Comparison of ENCODE assay signal across 9 mouse cellular contexts in genomic region chr15:37120381-37120780, GRCm38 (mm10).
DNase-seq lines count a peak whose midpoint lies in the region; ATAC-seq and TF ChIP-seq lines count a peak whose summit lies in the region.
"Had no signal": no experiment of that assay in that cellular context is flagged by ENCODE, and none has a peak within 500 bp of the region (broad histone marks: within the 10 kb centered on the region; RNA-seq: fewer than 3 reads in every experiment).

No protein-coding gene starts in this region.

- H3K4me1 ChIP-seq in embryonic facial prominence, embryonic 10.5 days: no peaks in the 10 kb centered on the region; the same call in 1 of the 2 replicates
- no peaks in the 10 kb centered on the region for H3K4me1 ChIP-seq in heart, postnatal 0 days (ENCODE audit: control insufficient read depth, insufficient read depth)
- H3K4me1 ChIP-seq in lung, postnatal 0 days (ENCODE audit: insufficient read depth, low read depth, low read length): no peaks in the 10 kb centered on the region
- H3K4me1 ChIP-seq: heart, embryonic 15.5 days had no signal

- H3K4me3 ChIP-seq in embryonic facial prominence, embryonic 10.5 days: no peak overlapping the region
- H3K4me3 ChIP-seq in heart, postnatal 0 days (ENCODE audit: low read depth, low read length): no peak overlapping the region
- H3K4me3 ChIP-seq in lung, postnatal 0 days (ENCODE audit: low read depth, low read length): no peak overlapping the region
- H3K4me3 ChIP-seq: heart, embryonic 15.5 days had no signal

- ATAC-seq in CD4-positive, CD25-positive, alpha-beta regulatory T cell, adult 4 months: peak; percentile 67
- ATAC-seq in heart, postnatal 0 days (ENCODE audit: insufficient read depth, low read depth): peak; percentile 33; the same call in 1 of the 2 replicates
- peak; percentile 93 for ATAC-seq in lung, postnatal 0 days

- no peaks in the 10 kb centered on the region for H3K9me3 ChIP-seq in embryonic facial prominence, embryonic 10.5 days
- H3K9me3 ChIP-seq in heart, postnatal 0 days (replicated peaks; ENCODE audit: control insufficient read depth, low read length): no peaks in the 10 kb centered on the region
- no peaks in the 10 kb centered on the region for H3K9me3 ChIP-seq in lung, postnatal 0 days (ENCODE audit: low read length)
- H3K9me3 ChIP-seq: heart, embryonic 15.5 days had no signal

- H3K4me2 ChIP-seq in heart, postnatal 0 days (ENCODE audit: low read depth, low read length): no peak overlapping the region
- no peak overlapping the region for H3K4me2 ChIP-seq in lung, postnatal 0 days (replicated peaks; ENCODE audit: low read depth, low read length)
- H3K4me2 ChIP-seq: heart, embryonic 15.5 days had no signal

- TF ChIP-seq EP300 in heart, postnatal 0 days (IDR thresholded peaks at IDR 0.05; ENCODE audit: low read depth): no peak
- TF ChIP-seq EP300 in lung, postnatal 0 days (IDR thresholded peaks at IDR 0.05): peak; percentile 80

- WGBS in embryonic facial prominence, embryonic 10.5 days: 19% methylated on average over 6 of the region's 6 CpGs
- 20% methylated on average over 6 of the region's 6 CpGs for WGBS in heart, postnatal 0 days
- WGBS in lung, postnatal 0 days: 12% methylated on average over 6 of the region's 6 CpGs

- no peaks in the 10 kb centered on the region for H3K27me3 ChIP-seq in embryonic facial prominence, embryonic 10.5 days (replicated peaks; ENCODE audit: low read depth, poor library complexity, severe bottlenecking)
- no peaks in the 10 kb centered on the region for H3K27me3 ChIP-seq in heart, postnatal 0 days (ENCODE audit: control insufficient read depth, insufficient read depth, low read length)
- H3K27me3 ChIP-seq in lung, postnatal 0 days (replicated peaks; ENCODE audit: insufficient read depth, low read length): no peaks in the 10 kb centered on the region
- H3K27me3 ChIP-seq: heart, embryonic 15.5 days had no signal

- H3K27ac ChIP-seq in embryonic facial prominence, embryonic 10.5 days (replicated peaks): no peak overlapping the region
- H3K27ac ChIP-seq in heart, postnatal 0 days (ENCODE audit: low read depth): no peak overlapping the region
- no peak overlapping the region for H3K27ac ChIP-seq in lung, postnatal 0 days (ENCODE audit: low read length)
- H3K27ac ChIP-seq: heart, embryonic 15.5 days had no signal

- no peak overlapping the region for H3K9ac ChIP-seq in heart, postnatal 0 days (replicated peaks; ENCODE audit: low read depth, low read length)
- no peak overlapping the region for H3K9ac ChIP-seq in lung, postnatal 0 days (replicated peaks; ENCODE audit: low read depth)
- H3K9ac ChIP-seq: heart, embryonic 15.5 days had no signal

- TF ChIP-seq CTCF in heart, postnatal 0 days (IDR thresholded peaks at IDR 0.05; ENCODE audit: low read depth): peak; percentile 89
- peak; percentile 99 for TF ChIP-seq CTCF in lung, postnatal 0 days (IDR thresholded peaks at IDR 0.05)

- H3K36me3 ChIP-seq in embryonic facial prominence, embryonic 10.5 days (replicated peaks): no peaks in the 10 kb centered on the region
- no peaks in the 10 kb centered on the region for H3K36me3 ChIP-seq in heart, postnatal 0 days (replicated peaks; ENCODE audit: control insufficient read depth, insufficient read depth, low read length)
- no peaks in the 10 kb centered on the region for H3K36me3 ChIP-seq in lung, postnatal 0 days (ENCODE audit: insufficient read depth, low read length)
- H3K36me3 ChIP-seq: heart, embryonic 15.5 days had no signal

- peak; percentile 82 for DNase-seq in adrenal gland, adult 8-10 months
- DNase-seq in embryonic facial prominence, embryonic 10.5 days (ENCODE audit: low spot score): peak; percentile 85
- peak; percentile 16 for DNase-seq in heart, postnatal 0 days (ENCODE audit: low spot score)
- peak; percentile 82 to 96 for DNase-seq in layer of hippocampus, adult 18-20 months (ENCODE audit: low spot score in 2 of 2)
- DNase-seq in lung, postnatal 0 days (ENCODE audit: low spot score): peak; percentile 91
- DNase-seq in right cerebral cortex, postnatal 14 days: peak; percentile 85
- DNase-seq in urinary bladder, postnatal 14 days (ENCODE audit: low spot score): peak; percentile 92

Comparison
In these comparisons a context has a peak if more than half of its experiments do, and no peak if none do; other contexts are left out.
1. ATAC-seq: peak in every context shown above with its lines; median percentile 93 in lung, postnatal 0 days; 67 in CD4-positive, CD25-positive, alpha-beta regulatory T cell, adult 4 months; 33 in heart, postnatal 0 days.
2. DNase-seq: peak in every context shown above with its lines; median percentile 92 in urinary bladder, postnatal 14 days; 91 in lung, postnatal 0 days; 89 in layer of hippocampus, adult 18-20 months; 85 in embryonic facial prominence, embryonic 10.5 days; 85 in right cerebral cortex, postnatal 14 days; 82 in adrenal gland, adult 8-10 months; 16 in heart, postnatal 0 days.